Mouse (Mus musculus) lung, postnatal 0 days (tissue): Measurements from ENCODE around the gene Catspere2.
A peak's percentile ranks its signal among the peaks of the same experiment; 100 is the strongest.

Experiments
- CTCF ChIP-seq: IDR thresholded peaks from 2 replicates; pipeline ENCODE4 v1.5.1; 2016; ENCODE audit warnings: antibody characterized with exemption, mild to moderate bottlenecking
- EP300 ChIP-seq: IDR thresholded peaks from 2 replicates; pipeline ENCODE4 v1.6.1; 2016; ENCODE audit warnings: antibody characterized with exemption, mild to moderate bottlenecking, control low read depth

GRCm38 (mm10) chr1:178209966-178210365, 226.7 kb downstream of the Catspere2 start:
- TF ChIP-seq CTCF (no peak), EP300 (peak; percentile 76)
